8 mouse cellular contexts compared by ENCODE assay signal in genomic region chr12:113098530-113099151, GRCm38 (mm10). TPM values are rescaled to one million over a fixed set of nuclear protein-coding genes. Genes with fewer than 3 reads are reported as not detected.
DNase-seq lines count a peak whose midpoint lies in the region; ATAC-seq and TF ChIP-seq lines count a peak whose summit lies in the region.

No protein-coding gene starts in this region.

- H3K27ac ChIP-seq in liver, adult 2 months (replicated peaks; ENCODE audit: insufficient read depth, low read depth, low read length): peak overlapping the region; percentile 38
- H3K27ac ChIP-seq in neural tube, embryonic 15.5 days (replicated peaks): peak overlapping the region; percentile 89

- no peak for TF ChIP-seq POLR2A in liver, adult 2 months (IDR thresholded peaks at IDR 0.05; ENCODE audit: extremely low read depth, insufficient read depth, low read length)

- peaks cover 8% of the 10 kb centered on the region for H3K4me1 ChIP-seq in liver, adult 2 months (ENCODE audit: control insufficient read depth, insufficient read depth, low read length)
- peaks cover 60% of the 10 kb centered on the region for H3K4me1 ChIP-seq in neural tube, embryonic 15.5 days

- intact Hi-C loops in heart, postnatal 10 days (cut with DNase I): no loop called here
- intact Hi-C loops in gastrocnemius, postnatal 36 days (cut with DNase I): no loop called here

- TF ChIP-seq CTCF in liver, adult 2 months (IDR thresholded peaks at IDR 0.05; ENCODE audit: low read depth, low read length): no peak

- peak overlapping the region; percentile 96 for H3K4me2 ChIP-seq in neural tube, embryonic 15.5 days

- H3K9ac ChIP-seq in liver, adult 2 months (ENCODE audit: low read depth, low read length): peak overlapping the region; percentile 98
- H3K9ac ChIP-seq in neural tube, embryonic 15.5 days (replicated peaks): peak overlapping the region; percentile 98

- no peaks in the 10 kb centered on the region for H3K36me3 ChIP-seq in liver, adult 2 months (ENCODE audit: control insufficient read depth, insufficient read depth, low read length)
- H3K36me3 ChIP-seq in neural tube, embryonic 15.5 days: no peaks in the 10 kb centered on the region

- ATAC-seq in neural tube, embryonic 15.5 days (ENCODE audit: low FRiP score): no peak

- H3K27me3 ChIP-seq in liver, adult 2 months (ENCODE audit: control insufficient read depth, insufficient read depth, low read length): no peaks in the 10 kb centered on the region
- no peaks in the 10 kb centered on the region for H3K27me3 ChIP-seq in neural tube, embryonic 15.5 days (replicated peaks)

- peak; percentile 20 for DNase-seq in embryo, embryonic 10.5 days (ENCODE audit: low spot score)
- no peak for DNase-seq in embryo, embryonic 10 days (ENCODE audit: low spot score)
- peak; percentile 18 to 48 for DNase-seq in B cell, adult 2 months
- peak; percentile 59 to 61 for DNase-seq in cerebellum, postnatal 10 days
- DNase-seq in heart, postnatal 10 days: peak; percentile 45 to 48
- no peak for DNase-seq in liver, adult 2 months (ENCODE audit: extremely low read depth, low read depth, low spot score)
- no peak for DNase-seq in gastrocnemius, postnatal 36 days

- H3K4me3 ChIP-seq in liver, adult 2 months (ENCODE audit: insufficient read depth, low read depth, low read length): peak overlapping the region; percentile 88
- H3K4me3 ChIP-seq in neural tube, embryonic 15.5 days (replicated peaks): peak overlapping the region; percentile 93

- 2% methylated on average over 55 of the region's 60 CpGs for WGBS in liver, adult 2 months
- 0% methylated on average over 25 of the region's 60 CpGs for WGBS in neural tube, embryonic 15.5 days

- H3K9me3 ChIP-seq in neural tube, embryonic 15.5 days (replicated peaks): no peaks in the 10 kb centered on the region

- peaks cover 28% of the 10 kb centered on the region; the same call in 1 of the 2 replicates for H3K79me2 ChIP-seq in liver, adult 2 months (ENCODE audit: control insufficient read depth, insufficient read depth, low read length)

RNA-seq across cellular contexts. Expression of gene Mta1, which starts 0.6 kb away (rescaled TPM):
- 10 to 100 TPM; 50.1 TPM for total RNA-seq in heart, postnatal 10 days (2021)
- 6.0 and 8.9 TPM in 2 replicates for total RNA-seq in liver, adult 2 months (2014; rRNA removed)
- polyA plus RNA-seq in liver, adult 2 months (2012; rRNA removed): 24.3 and 31.7 TPM in 2 replicates
- 14.3 and 15.0 TPM in 2 replicates for polyA plus RNA-seq in neural tube, embryonic 15.5 days (2015; fragmentation: Nextera tagmentation; extraction: Ambion mirVana)
- total RNA-seq in gastrocnemius, postnatal 36 days (2021): 10 to 100 TPM; 32.3 to 36.1 TPM

RNA-seq across cellular contexts. Expression of gene Tex22, which starts 24.3 kb away (rescaled TPM):
- under 1 TPM in 1 of 2 experiments, not detected in 1; 0.41 TPM for total RNA-seq in heart, postnatal 10 days (2021)
- 0.20 TPM in 1 of 2 replicates, not detected in the other for total RNA-seq in liver, adult 2 months (2014; rRNA removed)
- 0.10 and 0.12 TPM in 2 replicates for polyA plus RNA-seq in liver, adult 2 months (2012; rRNA removed)
- polyA plus RNA-seq in neural tube, embryonic 15.5 days (2015; fragmentation: Nextera tagmentation; extraction: Ambion mirVana): not detected in 2 replicates
- under 1 TPM; 0.22 to 0.31 TPM for total RNA-seq in gastrocnemius, postnatal 36 days (2021)

RNA-seq across cellular contexts. Expression of gene Crip2, which starts 41.4 kb away (rescaled TPM):
- 1,000 to 10,000 TPM; 1,259 to 1,405 TPM for total RNA-seq in heart, postnatal 10 days (2021)
- 24.3 and 37.3 TPM in 2 replicates for total RNA-seq in liver, adult 2 months (2014; rRNA removed)
- polyA plus RNA-seq in liver, adult 2 months (2012; rRNA removed): 217 and 245 TPM in 2 replicates
- 259 and 289 TPM in 2 replicates for polyA plus RNA-seq in neural tube, embryonic 15.5 days (2015; fragmentation: Nextera tagmentation; extraction: Ambion mirVana)
- 10 to 100 TPM; 30.9 to 39.3 TPM for total RNA-seq in gastrocnemius, postnatal 36 days (2021)

RNA-seq across cellular contexts. Expression of gene Crip1, which starts 47.5 kb away (rescaled TPM):
- 100 to 1,000 TPM; 260 to 267 TPM for total RNA-seq in heart, postnatal 10 days (2021)
- 18.3 and 22.2 TPM in 2 replicates for total RNA-seq in liver, adult 2 months (2014; rRNA removed)
- polyA plus RNA-seq in liver, adult 2 months (2012; rRNA removed): 17.5 and 25.0 TPM in 2 replicates
- 53.4 and 404 TPM in 2 replicates for polyA plus RNA-seq in neural tube, embryonic 15.5 days (2015; fragmentation: Nextera tagmentation; extraction: Ambion mirVana)
- total RNA-seq in gastrocnemius, postnatal 36 days (2021): 10 to 100 TPM; 73.5 to 88.6 TPM

RNA-seq across cellular contexts. Expression of gene Tedc1, which starts 57.6 kb away (rescaled TPM):
- 1 to 10 TPM; 2.5 to 2.8 TPM for total RNA-seq in heart, postnatal 10 days (2021)
- total RNA-seq in liver, adult 2 months (2014; rRNA removed): 0.09 and 0.34 TPM in 2 replicates
- polyA plus RNA-seq in liver, adult 2 months (2012; rRNA removed): 0.15 and 0.45 TPM in 2 replicates
- 19.6 and 36.6 TPM in 2 replicates for polyA plus RNA-seq in neural tube, embryonic 15.5 days (2015; fragmentation: Nextera tagmentation; extraction: Ambion mirVana)
- total RNA-seq in gastrocnemius, postnatal 36 days (2021): under 1 TPM; 0.56 to 0.67 TPM

Comparison
In these comparisons a context has a peak if more than half of its experiments do, and no peak if none do; other contexts are left out.
1. DNase-seq: peak in embryo, embryonic 10.5 days (single experiment), B cell, adult 2 months (2 of 2), cerebellum, postnatal 10 days (2 of 2) and heart, postnatal 10 days (2 of 2); none in embryo, embryonic 10 days (single experiment), liver, adult 2 months (single experiment) and gastrocnemius, postnatal 36 days (0 of 2).
2. RNA of gene Crip2, which starts 41.4 kb away (total RNA-seq): 1,259 to 1,405 TPM in heart, postnatal 10 days; 30.9 to 39.3 TPM in gastrocnemius, postnatal 36 days and 24.3 to 37.3 TPM in liver, adult 2 months; every median in the first group is over 10 times any median in the second.